11 mouse cellular contexts compared by ENCODE assay signal in the genomic region with DNA sequence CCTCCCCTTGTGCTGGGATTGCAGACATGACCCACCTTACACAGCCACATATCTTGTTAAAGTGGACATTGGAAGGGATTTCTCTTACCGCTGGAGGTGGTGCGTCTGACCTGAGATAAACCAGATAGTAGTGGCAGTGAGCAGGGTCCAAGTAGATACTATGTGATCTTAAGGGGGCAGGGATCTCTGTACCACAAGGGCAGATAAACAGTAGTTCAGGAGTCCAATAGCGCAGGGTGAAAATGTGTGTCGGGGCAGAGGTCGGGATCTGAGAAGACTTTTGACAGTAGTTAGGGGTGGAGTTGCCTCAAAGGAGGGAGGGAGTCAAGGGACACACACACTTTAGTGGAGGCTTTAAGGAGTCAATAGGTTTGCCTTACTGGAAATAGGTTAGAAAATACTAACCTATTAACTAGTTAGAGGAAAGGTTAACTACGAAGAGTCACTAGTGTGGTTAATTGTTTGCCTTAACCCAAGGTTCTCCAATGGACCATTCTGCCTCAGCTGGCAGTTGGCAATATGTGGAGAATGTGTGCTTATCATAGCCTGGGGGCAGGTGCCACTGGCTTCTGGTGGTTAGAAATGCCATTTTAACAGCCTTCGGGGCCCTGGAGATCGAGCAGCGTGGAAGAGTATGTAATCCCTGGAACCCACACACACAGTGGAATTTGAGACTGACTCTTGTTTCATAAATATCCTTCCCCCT. TPM values are rescaled to one million over a fixed set of nuclear protein-coding genes. Genes with fewer than 3 reads are reported as not detected.
DNase-seq lines count a peak whose midpoint lies in the region; ATAC-seq and TF ChIP-seq lines count a peak whose summit lies in the region.
"Had no signal": no experiment of that assay in that cellular context is flagged by ENCODE, and none has a peak within 500 bp of the region (broad histone marks: within the 10 kb centered on the region; RNA-seq: fewer than 3 reads in every experiment).

No protein-coding gene starts in this region.

- peaks cover 12% of the 10 kb centered on the region; the same call in 1 of the 2 replicates for H3K36me3 ChIP-seq in ES-Bruce4 (ENCODE audit: control insufficient read depth, insufficient read depth, low read length, poor library complexity, severe bottlenecking)
- peaks cover 7% of the 10 kb centered on the region; the same call in 1 of the 2 replicates for H3K36me3 ChIP-seq in kidney, embryonic 15.5 days
- H3K36me3 ChIP-seq in liver, embryonic 16.5 days (ENCODE audit: control insufficient read depth, insufficient read depth), result no peaks in the 10 kb centered on the region

- TF ChIP-seq CTCF in ES-Bruce4 (IDR thresholded peaks at IDR 0.05; ENCODE audit: low read depth, low read length), result no peak
- TF ChIP-seq CTCF in gastrocnemius, adult 2 months (IDR thresholded peaks at IDR 0.05), result no peak

- no peak for ATAC-seq in kidney, embryonic 15.5 days (replicated peaks; ENCODE audit: low FRiP score)
- ATAC-seq in liver, embryonic 16.5 days (ENCODE audit: low read depth), result peak; percentile 20; the same call in 1 of the 2 replicates
- ATAC-seq: forebrain, postnatal 0 days; inflammation-experienced regulatory T-cells, adult 6 months had no signal

- intact Hi-C loops in gastrocnemius, adult 2 months (cut with DNase I), result no loop called here

- no peak for TF ChIP-seq EP300 in ES-Bruce4 (IDR thresholded peaks at IDR 0.05; ENCODE audit: insufficient read depth, low read depth, low read length)

- H3K4me2 ChIP-seq in kidney, embryonic 15.5 days, result peak overlapping the region; percentile 42
- no peak overlapping the region for H3K4me2 ChIP-seq in liver, embryonic 16.5 days (ENCODE audit: low read depth, low read length)

- H3K9ac ChIP-seq in ES-Bruce4 (ENCODE audit: low read depth, poor library complexity, severe bottlenecking), result no peak overlapping the region
- no peak overlapping the region for H3K9ac ChIP-seq in kidney, embryonic 15.5 days
- no peak overlapping the region for H3K9ac ChIP-seq in liver, embryonic 16.5 days (ENCODE audit: low read depth, low read length)
- H3K9ac ChIP-seq: forebrain, postnatal 0 days had no signal

- no peaks in the 10 kb centered on the region for H3K27me3 ChIP-seq in ES-Bruce4 (ENCODE audit: control insufficient read depth, insufficient read depth, low read length, poor library complexity, severe bottlenecking)
- no peaks in the 10 kb centered on the region for H3K27me3 ChIP-seq in kidney, embryonic 15.5 days
- peaks cover 9% of the 10 kb centered on the region for H3K27me3 ChIP-seq in liver, embryonic 16.5 days (ENCODE audit: control insufficient read depth, insufficient read depth, low read depth, low read length)

- H3K4me3 ChIP-seq in ES-Bruce4 (ENCODE audit: low read depth, low read length), result peak overlapping the region; percentile 23; the same call in 1 of the 2 replicates
- H3K4me3 ChIP-seq in kidney, embryonic 15.5 days (replicated peaks), result 0 out of 2 replicates have a peak overlapping the region, but pooled peaks have one; percentile 13
- H3K4me3 ChIP-seq in liver, embryonic 16.5 days (ENCODE audit: low read depth, low read length), result no peak overlapping the region; the same call in 1 of the 2 replicates
- no peak overlapping the region for H3K4me3 ChIP-seq in gastrocnemius, adult 2 months
- H3K4me3 ChIP-seq: heart, adult 2 months had no signal

- H3K9me3 ChIP-seq in ES-Bruce4 (replicated peaks; ENCODE audit: control insufficient read depth, insufficient read depth, low read length, poor library complexity, severe bottlenecking), result no peaks in the 10 kb centered on the region
- H3K9me3 ChIP-seq in kidney, embryonic 15.5 days (replicated peaks), result no peaks in the 10 kb centered on the region
- H3K9me3 ChIP-seq in liver, embryonic 16.5 days (replicated peaks; ENCODE audit: control insufficient read depth, low read length), result no peaks in the 10 kb centered on the region

- H3K4me1 ChIP-seq in ES-Bruce4 (ENCODE audit: control insufficient read depth, insufficient read depth, low read length), result peaks cover 9% of the 10 kb centered on the region
- peaks cover 65% of the 10 kb centered on the region for H3K4me1 ChIP-seq in kidney, embryonic 15.5 days
- H3K4me1 ChIP-seq in liver, embryonic 16.5 days (ENCODE audit: control insufficient read depth, low read depth, low read length), result peaks cover 28% of the 10 kb centered on the region

- 58% methylated on average over 9 of the region's 9 CpGs for WGBS in kidney, embryonic 15.5 days
- WGBS in liver, embryonic 16.5 days (ENCODE audit: insufficient replicate concordance), result 19% methylated on average over 9 of the region's 9 CpGs

- H3K27ac ChIP-seq in ES-Bruce4 (ENCODE audit: insufficient read depth, low read length), result no peak overlapping the region
- H3K27ac ChIP-seq in kidney, embryonic 15.5 days, result peak overlapping the region; percentile 39
- peak overlapping the region; percentile 49 for H3K27ac ChIP-seq in liver, embryonic 16.5 days (ENCODE audit: low read length)
- H3K27ac ChIP-seq in gastrocnemius, adult 2 months, result no peak overlapping the region
- H3K27ac ChIP-seq: heart, adult 2 months had no signal

- no peak for TF ChIP-seq POLR2A in ES-Bruce4 (IDR thresholded peaks at IDR 0.05; ENCODE audit: insufficient read depth, low read length)

- peak; percentile 30 for DNase-seq in adipocyte (ENCODE audit: low spot score)
- no peak for DNase-seq in testis, postnatal 10 days (ENCODE audit: low spot score)
- DNase-seq in gastrocnemius, adult 2 months, result no peak
- no peak for DNase-seq in spleen, postnatal 36 days (ENCODE audit: low spot score in 2 of 2)
- DNase-seq: forebrain, postnatal 0 days; heart, adult 2 months; heart, postnatal 14 days had no signal

RNA-seq across cellular contexts. Expression of a gene that starts 3.0 kb away (rescaled TPM):
- 34.6 and 37.0 TPM in 2 replicates for polyA plus RNA-seq in ES-Bruce4 (2011; ENCODE audit: insufficient read depth, insufficient read length, low read depth, missing spikeins)
- polyA plus RNA-seq in kidney, embryonic 15.5 days (2015; fragmentation: Nextera tagmentation; extraction: Ambion mirVana), result 30.0 and 32.2 TPM in 2 replicates
- 7.2 and 8.0 TPM in 2 replicates for polyA plus RNA-seq in liver, embryonic 16.5 days (2015; fragmentation: Nextera tagmentation; extraction: Ambion mirVana)
- 1 to 10 TPM; 3.2 to 5.0 TPM for total RNA-seq in gastrocnemius, adult 2 months (2021)

Comparison
In these comparisons a context has a peak if more than half of its experiments do, and no peak if none do; other contexts are left out.
1. H3K27ac ChIP-seq: peak in kidney, embryonic 15.5 days (single experiment) and liver, embryonic 16.5 days (single experiment); none in ES-Bruce4 (single experiment) and gastrocnemius, adult 2 months (single experiment).
2. H3K4me3 ChIP-seq: peak in ES-Bruce4 (single experiment) and kidney, embryonic 15.5 days (single experiment); none in liver, embryonic 16.5 days (single experiment) and gastrocnemius, adult 2 months (single experiment).